Mouse (Mus musculus) liver, embryonic 14.5 days (tissue): ENCODE data around the gene Hyal3. TPM values are rescaled to one million over a fixed set of nuclear protein-coding genes. Genes with fewer than 3 reads are reported as not detected.

ENCODE experiments used
- ATAC-seq: fragments of 200-750 bp; cut with Nextera tagmentation; 2 replicates; pipeline ENCODE4 v1.8.0; 2017; ENCODE audit warnings: moderate number of reproducible peaks, mild to moderate bottlenecking, moderate library complexity; ENCODE audit not compliant: insufficient read depth
- DNase-seq, 3 experiments: peaks; one replicate each; pipeline ENCODE4 v3.0.0-alpha.2; 2012 to 2013; ENCODE audit warnings: low read depth in 3 of 3, low spot score in 3 of 3
- H3K27ac ChIP-seq: fragments of 300-500 bp; sonication (generic); 2 replicates; pipeline ENCODE4 v1.5.1; 2014; ENCODE audit warnings: moderate library complexity, mild to moderate bottlenecking, control low read depth, inconsistent platforms
- H3K27me3 ChIP-seq: fragments of 300-500 bp; sonication (generic); 2 replicates; pipeline ENCODE4 v1.6.1; 2014; ENCODE audit warnings: mild to moderate bottlenecking, low read length, moderate library complexity; ENCODE audit not compliant: control insufficient read depth, insufficient read depth
- H3K36me3 ChIP-seq: fragments of 300-500 bp; sonication (generic); replicated peaks from 2 replicates; pipeline ENCODE4 v1.6.1; 2014; ENCODE audit warnings: low read depth; ENCODE audit not compliant: control insufficient read depth, insufficient read depth
- H3K4me1 ChIP-seq, 2 experiments: fragments of 200-500 bp in 1 of 2; fragments of 300-500 bp in 1 of 2; sonication (generic) in 1 of 2; replicated peaks; 2 replicates each; pipeline ENCODE4 v1.6.1; 2012 to 2014; ENCODE audit warnings: antibody characterized with exemption in 1 of 2, inconsistent platforms in 1 of 2, low read length in 1 of 2; ENCODE audit not compliant: control insufficient read depth in 2 of 2, insufficient read depth in 2 of 2
- H3K4me2 ChIP-seq: fragments of 300-500 bp; sonication (generic); 2 replicates; pipeline ENCODE4 v1.6.1; 2014; ENCODE audit warnings: low read depth, mild to moderate bottlenecking, control low read depth, moderate library complexity
- H3K4me3 ChIP-seq, 2 experiments: fragments of 200-500 bp in 1 of 2; fragments of 300-500 bp in 1 of 2; sonication (generic) in 1 of 2; 2 replicates each; pipeline ENCODE4 v1.5.1; 2012 to 2014; ENCODE audit warnings: low read depth in 2 of 2, low read length in 2 of 2, mild to moderate bottlenecking in 2 of 2, control low read depth in 1 of 2, inconsistent platforms in 1 of 2, moderate library complexity in 1 of 2; ENCODE audit not compliant: insufficient read depth in 1 of 2
- H3K9ac ChIP-seq: fragments of 300-500 bp; sonication (generic); replicated peaks from 2 replicates; pipeline ENCODE4 v1.6.1; 2014; ENCODE audit warnings: mild to moderate bottlenecking, control low read depth, moderate library complexity
- H3K9me3 ChIP-seq: fragments of 300-500 bp; sonication (generic); 2 replicates; pipeline ENCODE4 v1.6.1; 2016; ENCODE audit warnings: low read length, mixed read lengths; ENCODE audit not compliant: control insufficient read depth
- CTCF ChIP-seq: IDR thresholded peaks from 2 replicates; pipeline ENCODE4 v1.5.1; 2016; ENCODE audit warnings: antibody characterized with exemption, low read depth, control low read depth
- EP300 ChIP-seq: IDR thresholded peaks from 2 replicates; pipeline ENCODE4 v1.6.1; 2016; ENCODE audit warnings: antibody characterized with exemption, low read depth
- WGBS: fragments of 180-500 bp; shearing (Covaris S2); extraction: QIAGEN DNeasy Blood & Tissue Kit; methylation state at CpG from one replicate; pipeline ENCODE4 v1.1.7; 2014; ENCODE audit not compliant: insufficient replicate concordance; 5-methylcytosine and 5-hydroxymethylcytosine counted together
- polyA plus RNA-seq, 2 experiments: library from polyadenylated mRNA; depleted of rRNA in 1 of 2; stranded (reverse) in 1 of 2; unstranded in 1 of 2; fragments of >200 nt; fragmentation: Nextera tagmentation in 1 of 2; extraction: Ambion mirVana in 1 of 2; gene quantifications; 2 replicates each; pipeline versions ENCODE4 v1.2.1 to v1.2.3; 2012 to 2014

Gene Hyal3
- polyA plus RNA-seq, 2 experiments = 0.45 to 0.69 TPM

- ATAC-seq = peak; percentile 11
- H3K4me2 ChIP-seq = peak overlapping the region; percentile 96
- no peak for TF ChIP-seq EP300
- H3K4me1 ChIP-seq = peaks cover 23 to 26% of the 10 kb centered on the region in 2 experiments
- DNase-seq = no peak
- no peaks in the 10 kb centered on the region for H3K9me3 ChIP-seq
- no peaks in the 10 kb centered on the region for H3K27me3 ChIP-seq
- H3K36me3 ChIP-seq = no peaks in the 10 kb centered on the region
- WGBS = under 1% methylated on average over 35 of the region's 35 CpGs
- peak overlapping the region; percentile 72 to 92 for H3K4me3 ChIP-seq
- H3K27ac ChIP-seq = peak overlapping the region; percentile 74
- H3K9ac ChIP-seq = peak overlapping the region; percentile 91
These were observed 54.0 kb downstream of the Hyal3 start for GRCm38 (mm10) chr9:107634406-107635278.

GRCm38 (mm10) chr9:107635279-107636028 lies 54.8 kb downstream of the Hyal3 start, which contains the start of gene Gnai2:
Gene Gnai2, minus strand, starts transcription at chr9:107635367.
- ATAC-seq = peak; percentile 93
- 2% methylated on average over 38 of the region's 38 CpGs for WGBS
- TF ChIP-seq CTCF (peak; percentile 19; the same call in 1 of the 2 replicates), EP300 (no peak)
- peaks cover 20 to 24% of the 10 kb centered on the region in 2 experiments for H3K4me1 ChIP-seq
- no peaks in the 10 kb centered on the region for H3K36me3 ChIP-seq
- H3K4me3 ChIP-seq = peak within 1 kb of the TSS; percentile 72 to 92
- no peaks in the 10 kb centered on the region for H3K9me3 ChIP-seq
- H3K9ac ChIP-seq = peak within 1 kb of the TSS; percentile 91
- H3K27me3 ChIP-seq = no peaks in the 10 kb centered on the region
- DNase-seq = peak; percentile 97 to 98 (median 97)
- H3K27ac ChIP-seq = peak within 1 kb of the TSS; percentile 74
- peak within 1 kb of the TSS; percentile 96 for H3K4me2 ChIP-seq

Other genes with a start within 250 kb of the Hyal3 start
- gene Hemk1, start 242.5 kb upstream of the Hyal3 start, polyA plus RNA-seq (2012; rRNA removed) = 3.1 and 3.3 TPM in 2 replicates
- gene Hemk1, start 242.5 kb upstream of the Hyal3 start, polyA plus RNA-seq (2014; fragmentation: Nextera tagmentation; extraction: Ambion mirVana) = 2.2 and 3.5 TPM in 2 replicates
- 0.05 and 0.07 TPM in 2 replicates for gene 6430571L13Rik, start 240.2 kb upstream of the Hyal3 start, polyA plus RNA-seq (2012; rRNA removed)
- gene 6430571L13Rik, start 240.2 kb upstream of the Hyal3 start, polyA plus RNA-seq (2014; fragmentation: Nextera tagmentation; extraction: Ambion mirVana) = 0.20 TPM in 1 of 2 replicates, not detected in the other
- gene Cacna2d2, start 181.2 kb upstream of the Hyal3 start, polyA plus RNA-seq (2012; rRNA removed) = 0.06 and 0.08 TPM in 2 replicates
- not detected in 2 replicates for gene Cacna2d2, start 181.2 kb upstream of the Hyal3 start, polyA plus RNA-seq (2014; fragmentation: Nextera tagmentation; extraction: Ambion mirVana)
- gene Tmem115, start 46.9 kb upstream of the Hyal3 start, polyA plus RNA-seq (2012; rRNA removed) = 8.3 and 8.6 TPM in 2 replicates
- gene Tmem115, start 46.9 kb upstream of the Hyal3 start, polyA plus RNA-seq (2014; fragmentation: Nextera tagmentation; extraction: Ambion mirVana) = 15.6 and 15.7 TPM in 2 replicates
- gene Cyb561d2, start 38.6 kb upstream of the Hyal3 start, polyA plus RNA-seq (2012; rRNA removed) = 9.8 and 12.1 TPM in 2 replicates
- gene Cyb561d2, start 38.6 kb upstream of the Hyal3 start, polyA plus RNA-seq (2014; fragmentation: Nextera tagmentation; extraction: Ambion mirVana) = 14.1 and 14.3 TPM in 2 replicates
- gene Nprl2, start 38.6 kb upstream of the Hyal3 start, polyA plus RNA-seq (2012; rRNA removed) = 10.5 and 12.9 TPM in 2 replicates
- gene Nprl2, start 38.6 kb upstream of the Hyal3 start, polyA plus RNA-seq (2014; fragmentation: Nextera tagmentation; extraction: Ambion mirVana) = 9.2 and 10.2 TPM in 2 replicates
- 0.19 and 0.25 TPM in 2 replicates for gene Zmynd10, start 33.5 kb upstream of the Hyal3 start, polyA plus RNA-seq (2012; rRNA removed)
- gene Zmynd10, start 33.5 kb upstream of the Hyal3 start, polyA plus RNA-seq (2014; fragmentation: Nextera tagmentation; extraction: Ambion mirVana) = 0.20 and 0.28 TPM in 2 replicates
- 9.8 and 13.6 TPM in 2 replicates for gene Rassf1, start 29.3 kb upstream of the Hyal3 start, polyA plus RNA-seq (2012; rRNA removed)
- 11.2 and 12.0 TPM in 2 replicates for gene Rassf1, start 29.3 kb upstream of the Hyal3 start, polyA plus RNA-seq (2014; fragmentation: Nextera tagmentation; extraction: Ambion mirVana)
- 20.3 and 22.6 TPM in 2 replicates for gene Tusc2, start 17.6 kb upstream of the Hyal3 start, polyA plus RNA-seq (2012; rRNA removed)
- gene Tusc2, start 17.6 kb upstream of the Hyal3 start, polyA plus RNA-seq (2014; fragmentation: Nextera tagmentation; extraction: Ambion mirVana) = 39.7 and 40.4 TPM in 2 replicates
- 19.9 and 26.2 TPM in 2 replicates for gene Hyal2, start 12.9 kb upstream of the Hyal3 start, polyA plus RNA-seq (2012; rRNA removed)
- 47.0 and 51.3 TPM in 2 replicates for gene Hyal2, start 12.9 kb upstream of the Hyal3 start, polyA plus RNA-seq (2014; fragmentation: Nextera tagmentation; extraction: Ambion mirVana)
- gene Hyal1, start 3.9 kb upstream of the Hyal3 start, polyA plus RNA-seq (2012; rRNA removed) = 1.2 and 1.3 TPM in 2 replicates
- 1.2 and 1.4 TPM in 2 replicates for gene Hyal1, start 3.9 kb upstream of the Hyal3 start, polyA plus RNA-seq (2014; fragmentation: Nextera tagmentation; extraction: Ambion mirVana)
- 11.4 and 16.9 TPM in 2 replicates for gene Naa80, start 1.9 kb upstream of the Hyal3 start, polyA plus RNA-seq (2012; rRNA removed)
- gene Naa80, start 1.9 kb upstream of the Hyal3 start, polyA plus RNA-seq (2014; fragmentation: Nextera tagmentation; extraction: Ambion mirVana) = 8.9 and 11.8 TPM in 2 replicates
- 113 and 135 TPM in 2 replicates for gene Ifrd2, start 6.8 kb downstream of the Hyal3 start, polyA plus RNA-seq (2012; rRNA removed)
- 149 and 173 TPM in 2 replicates for gene Ifrd2, start 6.8 kb downstream of the Hyal3 start, polyA plus RNA-seq (2014; fragmentation: Nextera tagmentation; extraction: Ambion mirVana)
- gene Sema3b, start 28.4 kb downstream of the Hyal3 start, polyA plus RNA-seq (2012; rRNA removed) = 0.22 and 0.31 TPM in 2 replicates
- 0.25 and 0.33 TPM in 2 replicates for gene Sema3b, start 28.4 kb downstream of the Hyal3 start, polyA plus RNA-seq (2014; fragmentation: Nextera tagmentation; extraction: Ambion mirVana)
- gene Gnai2, start 54.5 kb downstream of the Hyal3 start, polyA plus RNA-seq (2012; rRNA removed) = 94.3 and 124 TPM in 2 replicates
- 137 and 138 TPM in 2 replicates for gene Gnai2, start 54.5 kb downstream of the Hyal3 start, polyA plus RNA-seq (2014; fragmentation: Nextera tagmentation; extraction: Ambion mirVana)
- 23.5 and 25.0 TPM in 2 replicates for gene Slc38a3, start 88.7 kb downstream of the Hyal3 start, polyA plus RNA-seq (2012; rRNA removed)
- gene Slc38a3, start 88.7 kb downstream of the Hyal3 start, polyA plus RNA-seq (2014; fragmentation: Nextera tagmentation; extraction: Ambion mirVana) = 15.7 and 19.7 TPM in 2 replicates
- gene Gnat1, start 98.9 kb downstream of the Hyal3 start, polyA plus RNA-seq (2012; rRNA removed) = not detected in 2 replicates
- gene Gnat1, start 98.9 kb downstream of the Hyal3 start, polyA plus RNA-seq (2014; fragmentation: Nextera tagmentation; extraction: Ambion mirVana) = 0.62 and 0.76 TPM in 2 replicates
- gene Sema3f, start 129.7 kb downstream of the Hyal3 start, polyA plus RNA-seq (2012; rRNA removed) = 3.1 and 3.5 TPM in 2 replicates
- gene Sema3f, start 129.7 kb downstream of the Hyal3 start, polyA plus RNA-seq (2014; fragmentation: Nextera tagmentation; extraction: Ambion mirVana) = 0.69 and 1.1 TPM in 2 replicates
- gene Rbm5, start 190.2 kb downstream of the Hyal3 start, polyA plus RNA-seq (2012; rRNA removed) = 23.7 and 35.2 TPM in 2 replicates
- 40.8 and 45.1 TPM in 2 replicates for gene Rbm5, start 190.2 kb downstream of the Hyal3 start, polyA plus RNA-seq (2014; fragmentation: Nextera tagmentation; extraction: Ambion mirVana)